Mouse (Mus musculus) lung, embryonic 15.5 days (tissue): ENCODE results near the gene Azin2. TPM values are rescaled to one million over a fixed set of nuclear protein-coding genes. Genes with fewer than 3 reads are reported as not detected.

Experiments
- ATAC-seq: fragments of 200-750 bp; cut with Nextera tagmentation; 2 replicates; pipeline ENCODE4 v1.8.0; 2017; ENCODE audit warnings: moderate number of reproducible peaks, borderline replicate concordance; ENCODE audit not compliant: low FRiP score, low TSS enrichment; ENCODE audit errors: extremely low read depth
- H3K27ac ChIP-seq: fragments of 300-500 bp; sonication (generic); 2 replicates; pipeline ENCODE4 v1.5.1; 2015; ENCODE audit warnings: moderate library complexity, mild to moderate bottlenecking, inconsistent platforms
- H3K27me3 ChIP-seq: fragments of 300-500 bp; sonication (generic); 2 replicates; pipeline ENCODE4 v1.6.1; 2015; ENCODE audit warnings: inconsistent platforms
- H3K36me3 ChIP-seq: fragments of 300-500 bp; sonication (generic); 2 replicates; pipeline ENCODE4 v1.6.1; 2015; ENCODE audit warnings: inconsistent platforms
- H3K4me1 ChIP-seq: fragments of 300-500 bp; sonication (generic); 2 replicates; pipeline ENCODE4 v1.6.1; 2015; ENCODE audit warnings: inconsistent platforms
- H3K4me2 ChIP-seq: fragments of 300-500 bp; sonication (generic); 2 replicates; pipeline ENCODE4 v1.6.1; 2015; ENCODE audit warnings: inconsistent platforms, mild to moderate bottlenecking, moderate library complexity
- H3K4me3 ChIP-seq: fragments of 300-500 bp; sonication (generic); 2 replicates; pipeline ENCODE4 v1.5.1; 2015; ENCODE audit warnings: mild to moderate bottlenecking, inconsistent platforms
- H3K9ac ChIP-seq: fragments of 300-500 bp; sonication (generic); 2 replicates; pipeline ENCODE4 v1.6.1; 2015; ENCODE audit warnings: inconsistent platforms
- H3K9me3 ChIP-seq: fragments of 300-500 bp; sonication (generic); 2 replicates; pipeline ENCODE4 v1.6.1; 2016; ENCODE audit warnings: inconsistent platforms
- WGBS: fragments of 180-500 bp; shearing (Covaris S2); methylation state at CpG from one replicate; pipeline ENCODE4 v1.1.7; 2015; 5-methylcytosine and 5-hydroxymethylcytosine counted together
- polyA plus RNA-seq: library from polyadenylated mRNA; unstranded; fragments of >200 nt; fragmentation: Nextera tagmentation; extraction: Ambion mirVana; gene quantifications from 2 replicates; pipeline ENCODE4 v1.2.1, GENCODE M21; 2015

Azin2 gene
- polyA plus RNA-seq, 1 experiment from 2014 or later = 22.5 TPM

DNA sequence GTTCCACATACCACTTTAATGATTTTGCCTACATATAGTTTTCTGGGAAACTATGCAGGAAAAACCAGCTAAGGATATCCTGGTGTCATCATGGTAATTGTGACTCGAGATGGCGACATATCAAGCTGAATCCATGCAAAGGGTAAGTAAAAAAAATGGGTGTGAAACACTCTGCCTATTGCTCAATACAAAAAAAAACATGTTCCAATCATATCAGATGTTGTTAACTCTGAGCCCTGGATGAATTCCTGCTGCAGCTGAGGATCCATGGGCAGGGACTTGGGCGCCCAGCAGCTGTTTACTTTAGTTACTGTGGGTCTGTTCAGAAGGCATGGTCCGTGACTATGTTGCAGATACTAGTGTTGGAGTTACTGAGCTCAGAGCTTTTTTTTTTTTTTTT is 14.3 kb upstream of the Azin2 start:
- no peak overlapping the region for H3K4me2 ChIP-seq
- H3K27ac ChIP-seq = no peak overlapping the region
- H3K9ac ChIP-seq = no peak overlapping the region
- no peak overlapping the region for H3K4me3 ChIP-seq
- WGBS = 72% methylated on average over 4 of the region's 4 CpGs
- no peaks in the 10 kb centered on the region for H3K36me3 ChIP-seq
- no peaks in the 10 kb centered on the region for H3K9me3 ChIP-seq
- H3K27me3 ChIP-seq = no peaks in the 10 kb centered on the region
- no peaks in the 10 kb centered on the region for H3K4me1 ChIP-seq
- no peak for ATAC-seq

DNA sequence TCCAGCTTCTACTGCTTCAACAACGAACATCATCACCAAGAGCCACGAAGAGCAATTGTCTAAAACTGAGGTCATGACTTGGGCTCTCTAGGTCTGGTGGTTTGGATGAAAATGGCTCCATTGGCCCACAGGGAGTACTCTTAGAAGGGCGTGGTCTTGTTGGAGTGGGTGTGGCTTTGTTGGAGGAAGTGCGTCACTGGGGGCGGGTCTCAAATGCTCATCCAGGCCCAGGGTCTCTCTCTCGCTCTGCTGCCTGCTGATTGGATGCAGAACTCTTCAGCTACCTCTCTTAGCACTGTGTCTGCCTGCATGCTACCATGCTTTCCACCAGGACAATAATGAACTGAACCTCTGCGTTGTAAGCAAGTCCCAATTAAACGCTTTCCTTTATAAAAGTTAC is 12.4 kb upstream of the Azin2 start:
- Histone ChIP-seq H3K4me1 (peaks cover 13% of the 10 kb centered on the region), H3K27ac (no peak overlapping the region), H3K27me3 (no peaks in the 10 kb centered on the region), H3K4me3 (no peak overlapping the region), H3K9ac (no peak overlapping the region), H3K9me3 (no peaks in the 10 kb centered on the region), H3K36me3 (no peaks in the 10 kb centered on the region), H3K4me2 (no peak overlapping the region)
- ATAC-seq = no peak
- 88% methylated on average over 8 of the region's 8 CpGs for WGBS

DNA sequence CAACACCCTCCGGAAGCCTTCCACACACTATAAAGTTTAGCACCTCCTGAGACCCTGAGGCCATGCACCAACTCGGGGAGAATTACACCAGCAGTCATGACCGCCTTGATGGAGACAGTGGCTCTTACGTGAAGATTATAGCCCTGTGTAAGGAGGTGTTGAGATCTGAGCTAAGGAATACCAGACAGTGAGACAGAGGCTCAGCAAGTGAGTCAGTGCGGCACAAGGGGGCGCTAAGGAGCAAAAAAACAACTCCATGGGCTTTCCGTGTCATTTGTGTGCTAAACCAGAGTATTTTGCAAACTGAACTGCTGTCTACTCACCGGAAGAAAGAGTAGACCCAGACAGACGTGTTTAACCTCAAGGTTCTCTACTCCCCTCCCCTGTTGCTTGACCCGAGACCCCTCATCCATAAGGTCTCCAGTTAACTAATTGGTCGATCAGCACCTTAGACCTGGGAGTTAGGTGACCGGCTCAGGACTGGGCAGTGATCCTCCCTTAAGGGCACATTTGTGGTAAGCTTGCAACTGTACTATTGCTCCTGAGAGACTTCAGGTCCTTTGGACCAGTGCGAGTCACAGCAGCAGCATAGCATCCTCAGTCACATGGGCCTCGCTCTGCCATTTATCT is 8.9 kb upstream of the Azin2 start:
- 42% methylated on average over 14 of the region's 14 CpGs for WGBS
- Histone ChIP-seq H3K4me1 (peaks cover 43% of the 10 kb centered on the region), H3K27ac (peak overlapping the region; percentile 3; the same call in 1 of the 2 replicates), H3K27me3 (peaks cover 5% of the 10 kb centered on the region; the same call in 1 of the 2 replicates), H3K4me3 (no peak overlapping the region), H3K36me3 (no peaks in the 10 kb centered on the region), H3K4me2 (no peak overlapping the region), H3K9ac (no peak overlapping the region), H3K9me3 (no peaks in the 10 kb centered on the region)
- ATAC-seq = no peak

DNA sequence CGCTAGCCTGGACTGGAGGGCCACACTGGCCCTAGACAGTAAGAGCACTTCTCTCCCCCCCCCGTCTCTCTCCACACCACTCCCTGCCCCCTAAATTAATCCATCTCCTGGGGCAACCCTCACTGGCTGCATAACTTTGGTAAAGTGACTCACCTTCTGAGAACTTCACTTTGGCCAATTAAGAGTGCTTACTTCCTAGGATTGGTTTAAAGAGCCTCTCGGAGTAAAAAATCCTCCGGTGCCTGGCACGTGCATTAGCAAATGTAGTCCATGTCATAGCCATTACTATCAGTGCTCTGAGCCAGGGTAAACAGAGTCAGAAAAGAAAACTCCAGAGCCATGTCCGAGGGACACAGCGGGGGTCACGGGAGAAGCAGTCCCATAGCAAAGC is 8.2 kb upstream of the Azin2 start:
- WGBS = 55% methylated on average over 7 of the region's 8 CpGs
- Histone ChIP-seq H3K9me3 (no peaks in the 10 kb centered on the region), H3K36me3 (no peaks in the 10 kb centered on the region), H3K4me2 (no peak overlapping the region), H3K9ac (no peak overlapping the region), H3K4me1 (peaks cover 43% of the 10 kb centered on the region), H3K27me3 (peaks cover 5% of the 10 kb centered on the region; the same call in 1 of the 2 replicates), H3K4me3 (no peak overlapping the region), H3K27ac (peak overlapping the region; percentile 3; the same call in 1 of the 2 replicates)
- peak; percentile 10; the same call in 1 of the 2 replicates for ATAC-seq

DNA sequence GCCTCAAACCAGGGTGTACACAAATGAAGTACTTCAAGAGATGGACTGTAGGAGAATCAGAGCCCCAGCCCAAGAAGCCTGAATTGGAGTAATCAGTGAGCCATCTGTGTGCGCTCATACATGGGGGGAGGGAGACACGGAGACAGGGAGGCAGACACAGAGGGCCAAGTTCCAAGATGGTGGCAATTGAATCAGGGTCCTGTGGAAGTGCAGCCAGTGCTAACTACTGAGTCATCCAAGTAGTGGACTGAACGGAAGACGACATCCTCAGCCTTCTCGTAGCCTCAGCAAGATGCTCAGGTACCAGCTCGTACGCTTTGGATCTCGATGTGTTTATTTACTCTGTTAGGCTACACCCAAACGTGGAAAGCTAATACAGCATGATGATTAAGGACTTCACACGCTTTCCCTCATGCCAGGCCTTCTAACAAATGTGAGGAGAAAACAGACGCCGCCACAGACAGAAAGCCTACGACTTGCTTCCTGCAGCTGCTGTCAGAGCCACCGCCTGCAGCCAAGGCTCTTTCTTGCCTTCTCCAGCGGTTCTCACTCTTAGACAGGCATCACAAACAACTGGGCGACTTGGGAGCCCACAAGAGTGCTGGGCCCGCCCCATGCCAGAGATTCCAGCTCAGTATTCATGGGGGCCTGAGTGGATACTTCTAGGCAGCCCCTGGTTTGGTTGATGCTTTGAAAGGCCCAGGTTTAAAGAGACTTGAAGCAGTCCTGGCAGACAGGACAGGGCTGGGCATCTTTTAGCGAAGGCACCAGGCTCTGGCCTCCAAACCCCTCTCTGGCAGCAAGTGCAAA is 7.6 kb upstream of the Azin2 start:
- Histone ChIP-seq H3K27me3 (peaks cover 5% of the 10 kb centered on the region; the same call in 1 of the 2 replicates), H3K36me3 (no peaks in the 10 kb centered on the region), H3K4me3 (no peak overlapping the region), H3K9ac (no peak overlapping the region), H3K4me1 (peaks cover 43% of the 10 kb centered on the region), H3K27ac (peak overlapping the region; percentile 17; the same call in 1 of the 2 replicates), H3K4me2 (no peak overlapping the region), H3K9me3 (no peaks in the 10 kb centered on the region)
- WGBS = 33% methylated on average over 18 of the region's 18 CpGs
- ATAC-seq = no peak; the same call in 1 of the 2 replicates

DNA sequence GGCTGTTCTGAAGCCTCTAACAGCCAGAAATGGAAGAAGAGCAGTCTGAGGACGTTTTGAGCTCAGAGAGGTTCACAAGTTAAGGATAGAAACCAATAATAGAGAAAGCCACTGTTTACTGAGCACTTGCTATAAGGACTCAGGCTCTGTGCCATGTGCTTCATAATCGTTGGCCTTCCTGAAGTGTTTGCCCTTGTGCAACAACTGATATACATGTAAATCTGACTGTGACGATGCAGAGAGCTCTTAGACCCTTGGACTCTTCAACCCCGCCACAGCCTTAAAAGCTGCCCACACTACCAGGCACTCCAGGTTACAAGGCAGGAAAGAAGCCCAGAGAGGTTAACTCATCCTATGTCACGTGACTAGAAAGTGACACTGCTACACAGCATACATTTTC is 6.8 kb upstream of the Azin2 start:
- no peak overlapping the region for H3K27ac ChIP-seq
- ATAC-seq = peak; percentile 64
- H3K9me3 ChIP-seq = no peaks in the 10 kb centered on the region
- H3K36me3 ChIP-seq = no peaks in the 10 kb centered on the region
- H3K27me3 ChIP-seq = peaks cover 5% of the 10 kb centered on the region; the same call in 1 of the 2 replicates
- no peak overlapping the region for H3K9ac ChIP-seq
- WGBS = 47% methylated on average over 5 of the region's 5 CpGs
- H3K4me1 ChIP-seq = peaks cover 43% of the 10 kb centered on the region
- 0 out of 2 replicates have a peak overlapping the region, but pooled peaks have one; percentile 17 for H3K4me2 ChIP-seq
- H3K4me3 ChIP-seq = no peak overlapping the region

DNA sequence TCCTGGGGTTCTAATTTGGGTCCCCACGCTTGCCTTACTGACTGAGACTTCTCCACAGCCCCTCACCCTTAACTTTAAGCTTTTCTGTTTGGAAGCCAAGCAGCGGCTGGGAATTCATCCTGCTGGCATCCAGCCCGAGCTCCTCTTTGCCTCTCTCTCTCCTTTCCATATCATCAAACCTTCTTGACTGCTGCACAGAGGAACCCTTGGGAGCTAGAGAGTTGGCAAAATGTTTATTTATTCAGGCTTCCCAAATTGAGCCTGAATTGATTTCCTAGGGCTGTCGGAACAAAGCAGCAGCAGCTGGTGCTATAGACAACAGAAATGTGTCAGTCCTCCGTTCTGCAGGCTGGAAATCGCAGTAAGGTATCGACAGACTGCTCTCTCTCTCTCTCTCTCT is 4.5 kb upstream of the Azin2 start:
- H3K4me2 ChIP-seq = peak overlapping the region; percentile 28; the same call in 1 of the 2 replicates
- no peak overlapping the region for H3K4me3 ChIP-seq
- ATAC-seq = no peak
- H3K27ac ChIP-seq = no peak overlapping the region
- H3K4me1 ChIP-seq = peaks cover 55% of the 10 kb centered on the region
- no peaks in the 10 kb centered on the region for H3K36me3 ChIP-seq
- 13% methylated on average over 7 of the region's 7 CpGs for WGBS
- H3K9ac ChIP-seq = no peak overlapping the region
- H3K27me3 ChIP-seq = peaks cover 5% of the 10 kb centered on the region; the same call in 1 of the 2 replicates
- H3K9me3 ChIP-seq = no peaks in the 10 kb centered on the region

DNA sequence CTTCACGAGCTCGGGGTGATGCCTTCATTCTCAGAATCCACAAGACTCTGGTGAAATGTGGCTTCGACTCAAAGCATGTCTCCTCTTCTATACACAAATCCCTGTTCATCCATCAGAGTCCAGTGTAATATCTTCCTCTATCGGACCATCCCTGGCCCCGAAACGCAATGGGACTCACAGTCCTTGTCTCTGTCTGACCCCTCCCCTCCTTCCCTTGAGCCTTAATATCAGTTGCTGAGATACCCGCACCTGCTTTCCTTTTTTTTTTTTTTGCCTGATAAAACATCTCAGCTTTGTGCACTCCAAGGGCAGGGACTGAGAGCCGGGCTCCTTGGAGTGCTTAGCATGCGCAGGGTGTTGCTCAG is 666 bp upstream of the Azin2 start:
- WGBS = 3% methylated on average over 9 of the region's 9 CpGs
- H3K9ac ChIP-seq = no peak overlapping the region
- H3K27ac ChIP-seq = peak overlapping the region; percentile 55; the same call in 1 of the 2 replicates
- H3K4me1 ChIP-seq = peaks cover 44% of the 10 kb centered on the region
- no peaks in the 10 kb centered on the region for H3K9me3 ChIP-seq
- H3K36me3 ChIP-seq = no peaks in the 10 kb centered on the region
- peaks cover 15% of the 10 kb centered on the region for H3K27me3 ChIP-seq
- peak overlapping the region; percentile 74 for H3K4me3 ChIP-seq
- peak overlapping the region; percentile 95 for H3K4me2 ChIP-seq
- ATAC-seq = no peak

DNA sequence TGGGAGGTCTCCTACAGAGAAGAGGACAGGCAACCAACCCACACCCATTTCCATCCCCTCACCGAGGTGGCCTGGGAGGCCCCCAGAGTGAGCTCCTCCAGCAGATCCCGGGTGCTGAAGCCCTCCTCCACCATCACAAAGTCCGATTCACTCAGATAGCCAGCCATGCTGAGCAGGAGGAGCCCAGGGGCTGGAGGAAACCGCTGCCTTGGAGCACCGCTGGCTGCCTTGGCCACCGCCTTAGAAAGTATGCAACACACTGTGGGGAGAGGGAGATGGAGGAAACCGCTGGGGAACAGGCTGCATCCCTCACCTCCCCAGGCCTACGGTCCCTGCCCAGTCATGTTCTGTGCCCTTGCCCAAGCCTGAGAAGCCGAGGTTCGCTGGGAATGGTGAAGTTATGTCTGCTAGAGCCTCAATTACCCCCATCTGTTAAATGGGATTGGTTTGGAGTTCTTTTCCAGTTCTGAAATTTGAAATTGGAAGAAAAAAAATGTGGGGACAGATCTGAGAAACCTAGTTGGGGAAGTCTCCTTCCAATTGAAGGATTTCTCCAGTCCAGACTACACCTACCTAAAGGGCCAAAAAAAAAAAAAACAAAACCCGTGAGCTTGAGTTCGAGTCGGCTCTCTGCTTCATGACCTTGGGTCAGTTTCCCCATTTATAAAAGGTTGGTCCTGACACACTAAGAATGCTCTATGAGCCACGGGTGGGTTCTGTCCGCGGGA is 777 bp downstream of the Azin2 start:
- Histone ChIP-seq H3K4me1 (peaks cover 40% of the 10 kb centered on the region), H3K36me3 (no peaks in the 10 kb centered on the region), H3K4me3 (peak overlapping the region; percentile 74), H3K9me3 (no peaks in the 10 kb centered on the region), H3K27me3 (peaks cover 10% of the 10 kb centered on the region), H3K9ac (peak overlapping the region; percentile 80), H3K27ac (no peak overlapping the region; the same call in 1 of the 2 replicates), H3K4me2 (peak overlapping the region; percentile 95)
- ATAC-seq = no peak
- WGBS = 5% methylated on average over 16 of the region's 16 CpGs

DNA sequence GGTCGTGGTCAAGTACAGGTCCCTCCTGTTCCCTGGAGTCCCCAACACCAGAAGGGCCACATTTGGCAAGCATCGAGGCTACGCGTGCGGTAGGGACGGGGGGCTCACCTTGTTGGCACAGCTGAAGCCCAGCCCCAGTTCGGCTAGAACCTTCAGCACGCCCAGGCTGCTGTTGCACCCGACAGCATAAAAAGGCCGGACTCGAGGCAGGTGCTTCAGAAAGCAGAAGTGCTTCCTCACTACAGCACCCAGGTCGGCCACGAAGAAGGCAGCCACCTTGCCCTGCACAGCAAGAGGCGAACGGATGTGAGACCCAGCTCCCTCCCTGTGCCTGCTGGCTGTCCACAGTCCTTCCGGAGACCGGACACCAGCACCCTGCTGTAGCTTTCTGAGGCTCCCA is 2.6 kb downstream of the Azin2 start:
- Histone ChIP-seq H3K27ac (no peak overlapping the region), H3K27me3 (peaks cover 10% of the 10 kb centered on the region), H3K9me3 (no peaks in the 10 kb centered on the region), H3K9ac (no peak overlapping the region), H3K4me2 (no peak overlapping the region), H3K4me1 (peaks cover 40% of the 10 kb centered on the region), H3K4me3 (no peak overlapping the region), H3K36me3 (no peaks in the 10 kb centered on the region)
- ATAC-seq = no peak
- WGBS = 80% methylated on average over 17 of the region's 17 CpGs

DNA sequence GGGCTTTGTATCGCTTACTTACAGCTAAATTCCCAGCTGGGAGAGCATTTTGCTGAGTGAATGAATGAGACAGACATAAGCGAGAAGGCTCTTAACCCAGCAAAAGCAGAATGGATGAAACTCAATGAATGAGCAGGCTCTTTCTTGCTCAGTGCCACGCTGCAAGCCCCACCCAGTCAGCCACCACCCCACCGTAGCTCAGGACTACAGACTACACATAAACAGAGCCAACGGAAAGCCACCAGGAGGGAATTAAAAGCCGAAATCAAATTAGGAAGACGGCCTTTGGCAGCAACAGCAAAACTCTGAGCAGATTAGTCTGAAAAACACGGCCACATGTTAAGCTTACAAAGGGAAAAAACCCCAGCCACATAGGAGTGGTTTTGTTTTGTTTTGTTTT is 3.4 kb downstream of the Azin2 start:
- Histone ChIP-seq H3K4me2 (no peak overlapping the region), H3K4me1 (peaks cover 40% of the 10 kb centered on the region), H3K27ac (no peak overlapping the region), H3K4me3 (no peak overlapping the region), H3K9me3 (no peaks in the 10 kb centered on the region), H3K9ac (no peak overlapping the region), H3K27me3 (peaks cover 10% of the 10 kb centered on the region), H3K36me3 (no peaks in the 10 kb centered on the region)
- ATAC-seq = no peak
- 69% methylated on average over 8 of the region's 8 CpGs for WGBS
